Mouse (Mus musculus): ENCODE results near the gene Olig2. TPM values are rescaled to one million over a fixed set of nuclear protein-coding genes. Genes with fewer than 3 reads are reported as not detected.

The Olig2 gene
- polyA plus RNA-seq, 1 experiment, result not detected

DNA sequence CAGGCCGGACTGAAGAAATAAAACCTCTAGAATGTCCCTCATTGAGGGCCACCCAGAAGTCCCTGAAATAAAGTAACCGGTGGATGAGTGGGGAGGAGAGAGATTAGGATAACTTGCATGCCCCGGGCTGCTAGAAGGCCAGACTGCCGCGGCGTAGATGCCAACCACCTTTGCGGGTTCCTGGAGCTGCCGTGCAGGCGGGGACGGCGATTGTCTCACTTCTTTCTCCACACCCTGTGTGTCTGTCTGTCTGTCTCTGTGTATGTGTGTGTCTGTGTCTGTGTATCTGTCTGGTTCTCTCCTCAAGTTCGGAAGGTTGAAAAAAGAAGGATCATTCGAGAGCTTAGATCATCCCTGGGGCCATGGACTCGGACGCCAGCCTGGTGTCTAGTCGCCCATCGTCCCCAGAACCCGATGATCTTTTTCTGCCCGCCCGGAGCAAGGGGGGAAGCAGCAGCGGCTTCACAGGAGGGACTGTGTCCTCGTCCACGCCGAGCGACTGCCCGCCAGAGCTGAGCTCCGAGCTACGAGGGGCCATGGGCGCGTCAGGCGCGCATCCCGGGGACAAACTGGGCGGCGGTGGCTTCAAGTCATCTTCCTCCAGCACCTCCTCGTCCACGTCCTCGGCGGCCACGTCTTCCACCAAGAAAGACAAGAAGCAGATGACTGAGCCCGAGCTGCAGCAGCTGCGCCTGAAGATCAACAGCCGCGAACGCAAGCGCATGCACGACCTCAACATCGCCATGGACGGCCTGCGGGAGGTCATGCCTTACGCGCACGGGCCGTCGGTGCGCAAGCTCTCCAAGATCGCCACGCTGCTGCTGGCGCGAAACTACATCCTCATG lies 1.0 kb downstream of the Olig2 start:
- Histone ChIP-seq H3K4me1 (ENCODE audit: control insufficient read depth, insufficient read depth, low read length) (no peaks in the 10 kb centered on the region), H3K27ac (ENCODE audit: insufficient read depth, low read depth, low read length) (no peak overlapping the region), H3K4me3 (ENCODE audit: insufficient read depth, low read length) (no peak overlapping the region)
- TF ChIP-seq POLR2A (IDR thresholded peaks at IDR 0.05; ENCODE audit: borderline replicate concordance, low read depth, low read length) (no peak), CTCF (IDR thresholded peaks at IDR 0.05; ENCODE audit: low read depth, low read length) (no peak)

DNA sequence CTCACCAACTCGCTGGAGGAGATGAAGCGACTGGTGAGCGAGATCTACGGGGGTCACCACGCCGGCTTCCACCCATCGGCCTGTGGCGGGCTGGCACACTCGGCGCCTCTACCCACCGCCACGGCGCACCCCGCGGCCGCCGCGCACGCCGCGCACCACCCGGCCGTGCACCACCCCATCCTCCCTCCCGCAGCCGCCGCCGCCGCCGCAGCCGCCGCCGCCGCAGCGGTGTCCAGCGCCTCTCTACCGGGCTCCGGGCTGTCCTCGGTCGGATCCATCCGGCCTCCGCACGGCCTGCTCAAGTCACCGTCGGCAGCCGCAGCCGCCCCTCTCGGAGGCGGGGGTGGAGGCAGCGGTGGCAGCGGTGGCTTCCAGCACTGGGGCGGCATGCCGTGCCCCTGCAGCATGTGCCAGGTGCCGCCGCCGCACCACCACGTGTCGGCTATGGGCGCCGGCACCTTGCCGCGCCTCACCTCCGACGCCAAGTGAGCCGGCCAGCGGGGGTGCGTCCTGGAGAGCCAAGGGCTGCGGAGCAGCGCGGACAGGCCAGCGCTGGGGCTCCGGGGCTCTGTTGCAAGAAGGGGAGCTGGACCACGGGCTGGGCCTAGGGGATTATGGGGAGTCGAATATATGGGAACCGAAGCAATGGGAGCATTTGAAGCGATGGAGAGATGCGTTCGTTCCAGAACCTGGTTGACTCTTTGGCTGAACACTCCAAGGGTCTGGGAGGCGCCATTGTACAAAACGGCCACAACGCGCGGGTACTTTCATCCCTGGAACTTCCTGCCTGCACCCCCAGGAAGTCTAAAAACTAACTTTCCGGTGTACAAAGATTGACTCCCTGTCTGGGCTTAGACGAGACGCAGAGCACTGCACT lies 1.9 kb downstream of the Olig2 start:
- H3K4me1 ChIP-seq (ENCODE audit: control insufficient read depth, insufficient read depth, low read length), result no peaks in the 10 kb centered on the region
- TF ChIP-seq CTCF (IDR thresholded peaks at IDR 0.05; ENCODE audit: low read depth, low read length) (no peak), POLR2A (IDR thresholded peaks at IDR 0.05; ENCODE audit: borderline replicate concordance, low read depth, low read length) (no peak)
- no peak overlapping the region for H3K27ac ChIP-seq (ENCODE audit: insufficient read depth, low read depth, low read length)
- H3K4me3 ChIP-seq (ENCODE audit: insufficient read depth, low read length), result no peak overlapping the region

DNA sequence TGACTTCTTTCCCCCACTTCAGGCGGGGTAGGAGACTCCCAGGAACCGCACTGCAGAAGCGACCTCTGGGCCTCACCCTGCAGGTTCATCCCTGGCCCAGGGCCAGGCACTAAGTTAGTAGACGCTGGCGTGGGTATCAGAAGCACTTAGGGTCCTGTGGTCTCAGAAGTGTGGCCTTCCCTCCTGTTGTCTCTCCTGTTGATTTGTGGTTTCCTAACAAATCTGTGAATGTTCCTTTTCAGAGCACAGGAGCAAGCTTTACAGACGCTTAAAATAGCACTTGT lies 2.4 kb downstream of the Olig2 start:
- Histone ChIP-seq H3K4me3 (ENCODE audit: insufficient read depth, low read length) (no peak overlapping the region), H3K4me1 (ENCODE audit: control insufficient read depth, insufficient read depth, low read length) (no peaks in the 10 kb centered on the region), H3K27ac (ENCODE audit: insufficient read depth, low read depth, low read length) (no peak overlapping the region)
- TF ChIP-seq POLR2A (IDR thresholded peaks at IDR 0.05; ENCODE audit: borderline replicate concordance, low read depth, low read length) (no peak), CTCF (IDR thresholded peaks at IDR 0.05; ENCODE audit: low read depth, low read length) (no peak)

DNA sequence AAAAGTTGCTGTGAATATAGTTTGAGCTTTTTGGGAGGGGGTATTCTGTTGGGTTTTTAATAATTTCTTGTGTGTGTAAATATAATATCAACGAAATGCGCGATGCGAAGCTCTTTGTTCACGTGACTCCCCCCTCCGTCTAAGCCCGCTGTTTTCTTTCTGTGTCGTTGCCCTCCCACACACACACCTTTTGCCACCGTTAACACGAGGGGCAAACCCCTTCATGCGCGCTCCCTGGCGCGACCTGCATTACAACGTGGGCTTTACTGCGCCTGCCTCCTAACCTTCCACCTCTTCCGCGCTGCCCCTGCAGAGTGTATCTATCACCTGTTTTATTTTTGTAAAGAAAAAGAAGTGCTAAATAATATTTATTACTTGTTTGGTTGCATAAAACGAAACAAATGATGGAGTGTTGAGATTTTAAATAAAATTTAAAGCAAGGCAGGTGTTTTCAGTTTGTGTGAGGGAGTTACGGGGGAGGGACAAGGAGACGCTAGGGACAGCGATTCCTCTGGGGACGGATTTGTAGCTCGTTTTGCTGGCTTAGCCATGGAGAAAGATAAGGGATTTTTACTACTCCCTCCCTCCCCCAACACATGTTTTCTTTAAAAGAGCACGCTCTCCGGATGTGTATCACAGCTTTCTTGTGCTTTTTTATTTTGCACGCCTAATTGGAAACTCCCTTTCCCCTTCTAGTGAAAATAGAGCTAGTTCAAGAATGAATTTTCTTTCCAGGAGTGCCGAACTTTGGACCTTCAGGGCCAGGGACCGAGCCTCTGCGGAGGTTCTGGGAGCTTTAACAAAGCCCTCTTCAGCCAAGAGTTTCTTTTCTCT lies 3.2 kb downstream of the Olig2 start:
- H3K4me3 ChIP-seq (ENCODE audit: insufficient read depth, low read length), result no peak overlapping the region
- TF ChIP-seq CTCF (IDR thresholded peaks at IDR 0.05; ENCODE audit: low read depth, low read length), result no peak
- TF ChIP-seq POLR2A (IDR thresholded peaks at IDR 0.05; ENCODE audit: borderline replicate concordance, low read depth, low read length), result no peak
- H3K4me1 ChIP-seq (ENCODE audit: control insufficient read depth, insufficient read depth, low read length), result no peaks in the 10 kb centered on the region
- no peak overlapping the region for H3K27ac ChIP-seq (ENCODE audit: insufficient read depth, low read depth, low read length)

DNA sequence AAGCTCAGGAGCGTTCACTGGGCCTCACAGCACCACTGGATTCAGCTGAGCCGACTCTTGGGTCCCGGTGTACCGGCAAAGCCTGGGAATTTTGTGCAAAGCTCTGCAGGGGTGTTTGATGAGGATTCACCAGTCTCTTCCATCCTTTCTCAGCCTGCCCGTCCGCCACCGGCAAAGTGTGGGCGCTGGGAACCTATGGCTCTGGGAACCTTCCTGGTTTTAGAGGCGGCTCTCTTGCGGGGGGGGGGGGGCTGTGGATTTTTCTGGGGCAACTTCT lies 3.8 kb downstream of the Olig2 start:
- Histone ChIP-seq H3K27ac (ENCODE audit: insufficient read depth, low read depth, low read length) (no peak overlapping the region), H3K4me1 (ENCODE audit: control insufficient read depth, insufficient read depth, low read length) (no peaks in the 10 kb centered on the region), H3K4me3 (ENCODE audit: insufficient read depth, low read length) (no peak overlapping the region)
- no peak for TF ChIP-seq POLR2A (IDR thresholded peaks at IDR 0.05; ENCODE audit: borderline replicate concordance, low read depth, low read length)
- no peak for TF ChIP-seq CTCF (IDR thresholded peaks at IDR 0.05; ENCODE audit: low read depth, low read length)

DNA sequence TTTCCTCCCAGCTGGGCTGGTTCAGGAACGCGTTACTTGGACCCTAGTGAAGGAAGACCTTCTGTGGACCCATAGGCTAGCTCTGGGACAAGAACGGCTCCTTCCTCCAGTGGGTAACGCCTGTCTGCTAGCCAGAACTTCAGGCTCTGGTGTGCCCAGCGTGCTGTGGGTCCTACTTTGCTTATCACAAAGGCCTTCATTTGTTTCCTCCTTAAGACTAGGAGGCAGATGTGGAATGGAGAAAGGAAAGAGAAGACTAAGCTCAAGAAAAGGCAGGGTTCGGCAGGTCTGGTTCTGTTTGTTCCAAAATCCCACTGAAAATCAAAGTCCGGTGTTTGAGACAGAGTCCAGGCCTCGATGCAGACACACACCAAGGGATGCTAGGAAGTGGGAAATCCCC lies 4.4 kb downstream of the Olig2 start:
- TF ChIP-seq POLR2A (IDR thresholded peaks at IDR 0.05; ENCODE audit: borderline replicate concordance, low read depth, low read length) (no peak), CTCF (IDR thresholded peaks at IDR 0.05; ENCODE audit: low read depth, low read length) (no peak)
- H3K27ac ChIP-seq (ENCODE audit: insufficient read depth, low read depth, low read length), result no peak overlapping the region
- no peaks in the 10 kb centered on the region for H3K4me1 ChIP-seq (ENCODE audit: control insufficient read depth, insufficient read depth, low read length)
- H3K4me3 ChIP-seq (ENCODE audit: insufficient read depth, low read length), result no peak overlapping the region

DNA sequence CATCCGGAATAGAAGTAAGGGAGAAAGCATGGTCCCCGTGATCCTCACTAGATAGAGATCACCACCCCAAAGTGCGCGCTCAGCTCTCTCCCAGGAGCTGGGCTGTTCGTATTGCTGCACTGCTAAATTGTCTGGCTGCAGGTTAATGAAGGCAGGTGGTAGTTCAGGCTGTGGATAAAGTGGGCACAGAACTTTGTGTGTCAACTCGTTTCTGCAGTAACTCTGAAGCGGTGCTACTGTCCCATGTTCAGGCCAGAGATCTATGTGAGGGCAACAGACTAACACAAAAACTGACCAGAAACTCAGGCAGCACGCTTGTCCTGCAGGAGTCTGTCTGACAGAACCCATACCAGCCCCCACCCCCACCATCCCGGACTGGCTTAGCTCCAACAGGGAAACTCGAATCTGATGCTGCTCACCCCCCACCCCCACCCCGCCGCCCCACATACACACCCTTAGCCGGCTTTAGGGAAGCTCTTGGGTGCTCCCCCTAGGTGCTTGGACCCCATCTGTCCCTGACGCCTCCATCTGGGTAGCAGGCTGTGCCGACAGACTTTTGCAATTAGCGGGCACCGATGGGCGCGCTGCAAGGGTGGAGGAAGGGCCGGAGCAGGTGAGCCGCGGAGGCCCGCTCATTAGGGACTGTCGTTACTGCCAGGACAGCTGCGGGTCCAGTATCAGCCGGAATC lies 6.7 kb downstream of the Olig2 start:
- Histone ChIP-seq H3K4me3 (ENCODE audit: insufficient read depth, low read length) (no peak overlapping the region), H3K4me1 (ENCODE audit: control insufficient read depth, insufficient read depth, low read length) (no peaks in the 10 kb centered on the region), H3K27ac (ENCODE audit: insufficient read depth, low read depth, low read length) (no peak overlapping the region)
- no peak for TF ChIP-seq POLR2A (IDR thresholded peaks at IDR 0.05; ENCODE audit: borderline replicate concordance, low read depth, low read length)
- no peak for TF ChIP-seq CTCF (IDR thresholded peaks at IDR 0.05; ENCODE audit: low read depth, low read length)

DNA sequence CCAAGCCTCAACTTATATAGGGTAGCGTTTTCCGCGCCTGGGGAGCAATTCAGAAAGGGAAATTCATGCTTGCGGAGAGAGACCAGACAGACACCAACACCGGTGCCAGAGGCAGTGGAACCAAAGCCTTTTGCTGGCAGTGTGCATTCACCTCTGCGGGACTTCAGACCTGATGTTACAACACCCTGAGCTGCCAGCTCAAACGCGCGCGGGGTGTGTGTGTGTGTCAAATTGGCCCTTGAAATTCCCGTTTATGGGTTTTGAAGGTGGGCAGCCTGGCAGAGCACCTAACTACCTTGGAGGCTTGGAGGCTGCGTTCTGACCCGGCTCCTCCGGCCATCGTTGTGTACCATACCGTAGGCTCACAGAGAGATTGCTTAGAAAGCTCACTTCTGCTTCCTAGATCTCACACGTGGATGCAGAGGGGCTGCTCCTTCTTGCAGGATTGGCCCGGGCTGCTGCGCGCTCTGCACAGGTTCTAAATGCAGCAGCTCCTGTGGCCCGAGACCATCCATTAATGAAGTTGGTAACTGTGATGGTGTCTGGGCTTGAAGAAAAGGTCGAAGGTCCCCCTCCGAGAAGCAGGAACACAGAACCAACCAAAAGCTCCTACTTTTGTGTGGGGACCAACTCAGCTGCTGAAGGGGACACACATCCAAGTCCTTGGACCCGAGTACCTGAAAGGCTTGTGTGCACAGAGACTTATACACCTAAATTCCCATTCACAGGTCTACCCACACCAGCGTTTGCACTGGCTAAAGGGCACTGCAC lies 7.4 kb downstream of the Olig2 start:
- H3K4me1 ChIP-seq (ENCODE audit: control insufficient read depth, insufficient read depth, low read length), result no peaks in the 10 kb centered on the region
- TF ChIP-seq POLR2A (IDR thresholded peaks at IDR 0.05; ENCODE audit: borderline replicate concordance, low read depth, low read length) (no peak), CTCF (IDR thresholded peaks at IDR 0.05; ENCODE audit: low read depth, low read length) (no peak)
- H3K27ac ChIP-seq (ENCODE audit: insufficient read depth, low read depth, low read length), result no peak overlapping the region
- H3K4me3 ChIP-seq (ENCODE audit: insufficient read depth, low read length), result no peak overlapping the region

All from bone marrow macrophage, adult 2 months (primary cell).